Mouse (Mus musculus): ENCODE measurements around the gene Eif5.

Eif5 gene

DNA sequence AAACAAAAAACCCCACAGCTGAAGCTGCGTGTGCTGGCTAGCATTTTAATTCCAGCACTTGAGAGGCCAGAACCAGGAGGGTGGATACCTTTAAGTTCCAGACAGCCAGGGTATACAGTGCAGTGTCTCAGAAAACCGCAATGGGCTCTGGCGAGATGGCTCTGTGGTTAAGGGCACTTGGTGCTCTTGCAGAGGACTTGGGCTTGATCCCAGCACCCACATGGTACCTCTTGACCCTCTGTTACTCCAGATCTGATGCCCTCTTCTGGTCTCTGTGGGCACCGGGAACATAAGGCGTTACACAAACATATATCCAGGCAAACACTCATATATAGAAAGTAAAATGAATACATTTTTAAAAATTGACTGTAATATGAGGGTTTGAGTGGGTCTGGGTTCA is 27.5 kb downstream of the Eif5 start:
- no peak for DNase-seq (ENCODE audit: low spot score)

DNA sequence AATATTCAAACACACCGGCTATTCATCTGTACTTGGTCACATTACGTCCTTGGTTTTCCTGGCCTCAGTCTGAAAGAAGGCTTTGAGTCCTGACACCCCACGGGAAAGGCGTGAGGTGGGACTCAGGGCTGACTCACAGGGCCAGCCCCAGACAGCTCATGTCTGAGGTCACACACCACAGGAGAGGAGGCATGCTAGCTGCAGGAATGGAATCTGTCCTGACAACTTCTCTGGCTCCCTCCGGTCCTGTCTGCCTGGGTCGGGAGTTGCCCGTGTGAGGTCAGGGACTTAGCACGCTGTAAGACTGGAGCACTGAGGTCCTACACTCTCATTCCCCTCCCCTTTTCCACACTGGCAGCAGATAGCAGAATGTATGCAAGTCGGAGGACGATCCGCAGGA is 31.0 kb downstream of the Eif5 start:
- no peak for DNase-seq (ENCODE audit: low spot score)

DNA sequence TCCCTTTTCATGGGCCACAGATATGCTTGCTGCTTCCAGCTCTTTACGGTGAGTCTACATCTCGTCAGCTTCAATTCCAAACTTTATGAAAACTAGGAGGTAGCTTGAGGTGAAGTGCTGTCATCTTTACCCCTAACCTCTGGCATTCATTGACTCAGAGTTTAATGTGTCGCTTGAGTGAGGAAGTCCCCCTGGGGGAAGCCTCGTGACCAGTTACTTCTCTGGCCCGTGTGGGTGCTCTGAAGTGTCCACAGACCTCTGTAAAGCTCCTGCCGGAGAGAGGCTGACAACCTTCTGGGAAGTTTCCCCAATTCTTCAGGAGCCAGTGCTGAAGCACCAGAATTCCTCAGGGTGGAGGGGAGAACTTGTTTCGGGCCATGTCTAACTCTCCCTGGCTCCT is 34.6 kb downstream of the Eif5 start:
- no peak for DNase-seq (ENCODE audit: low spot score)

DNA sequence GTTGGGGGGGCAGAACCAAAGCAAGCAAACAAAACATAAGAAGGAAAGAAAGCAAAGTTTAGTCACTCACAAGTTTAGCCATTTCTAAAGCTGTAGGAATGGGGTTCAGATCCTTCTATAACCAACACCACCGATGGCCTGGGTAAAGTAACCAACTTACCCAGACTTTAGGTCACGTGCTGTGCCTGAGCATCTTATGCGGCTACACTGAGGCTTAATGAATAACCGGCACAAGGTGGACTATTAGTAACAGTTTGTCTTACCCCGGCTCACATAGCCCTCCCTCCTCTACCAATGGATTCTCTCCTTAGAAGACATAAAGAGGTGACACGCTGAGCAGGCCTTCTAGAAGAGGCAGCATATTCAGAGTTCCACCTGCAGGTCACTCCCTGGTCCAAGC is 35.5 kb downstream of the Eif5 start:
- DNase-seq (ENCODE audit: low spot score) = no peak

DNA sequence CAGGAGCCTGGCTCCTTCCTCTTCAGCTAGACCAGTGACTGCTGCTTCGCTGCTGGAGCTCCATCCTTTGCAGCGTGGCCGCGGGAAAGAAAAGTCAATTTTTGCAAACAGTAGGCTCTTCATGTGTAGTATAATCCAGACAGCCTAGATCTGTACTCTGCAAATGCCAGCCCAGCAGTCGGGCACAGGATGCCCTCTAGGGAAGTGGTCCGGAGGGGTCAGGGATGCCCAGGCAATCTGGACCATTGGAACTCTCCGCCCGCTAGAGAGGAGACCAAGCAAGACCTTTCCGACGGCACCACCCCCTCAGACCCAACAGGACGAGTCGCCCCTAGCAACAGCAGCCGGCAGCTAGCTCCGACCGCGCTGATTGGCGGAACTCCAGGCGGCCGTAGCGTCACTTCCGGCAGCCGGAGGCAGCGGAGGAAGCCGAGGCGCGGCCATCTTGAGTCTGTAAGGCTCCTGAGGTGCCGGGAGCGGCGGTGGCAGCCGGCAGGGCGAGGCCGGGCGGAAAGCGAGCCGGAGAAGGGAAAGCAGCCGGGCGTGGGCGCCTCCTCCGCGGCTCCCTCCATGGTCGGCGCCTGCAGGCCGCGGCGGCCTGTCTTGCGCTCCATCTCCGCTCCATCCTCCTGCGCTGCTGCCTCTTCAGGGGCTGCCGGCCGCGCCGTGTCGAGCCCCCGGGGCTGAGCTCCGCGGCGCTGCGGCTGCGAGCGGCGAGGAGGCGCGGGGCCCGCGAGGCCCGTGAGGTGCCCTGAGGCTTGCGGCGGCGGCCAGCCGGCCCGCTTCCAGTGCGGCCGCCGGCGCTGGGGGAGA is 36.5 kb downstream of the Eif5 start, which contains the start of gene Mark3:
Mark3 (plus strand) TSS at position 450 of the 813 bp plus-strand sequence.
- DNase-seq (ENCODE audit: low spot score) = peak; percentile 91

DNA sequence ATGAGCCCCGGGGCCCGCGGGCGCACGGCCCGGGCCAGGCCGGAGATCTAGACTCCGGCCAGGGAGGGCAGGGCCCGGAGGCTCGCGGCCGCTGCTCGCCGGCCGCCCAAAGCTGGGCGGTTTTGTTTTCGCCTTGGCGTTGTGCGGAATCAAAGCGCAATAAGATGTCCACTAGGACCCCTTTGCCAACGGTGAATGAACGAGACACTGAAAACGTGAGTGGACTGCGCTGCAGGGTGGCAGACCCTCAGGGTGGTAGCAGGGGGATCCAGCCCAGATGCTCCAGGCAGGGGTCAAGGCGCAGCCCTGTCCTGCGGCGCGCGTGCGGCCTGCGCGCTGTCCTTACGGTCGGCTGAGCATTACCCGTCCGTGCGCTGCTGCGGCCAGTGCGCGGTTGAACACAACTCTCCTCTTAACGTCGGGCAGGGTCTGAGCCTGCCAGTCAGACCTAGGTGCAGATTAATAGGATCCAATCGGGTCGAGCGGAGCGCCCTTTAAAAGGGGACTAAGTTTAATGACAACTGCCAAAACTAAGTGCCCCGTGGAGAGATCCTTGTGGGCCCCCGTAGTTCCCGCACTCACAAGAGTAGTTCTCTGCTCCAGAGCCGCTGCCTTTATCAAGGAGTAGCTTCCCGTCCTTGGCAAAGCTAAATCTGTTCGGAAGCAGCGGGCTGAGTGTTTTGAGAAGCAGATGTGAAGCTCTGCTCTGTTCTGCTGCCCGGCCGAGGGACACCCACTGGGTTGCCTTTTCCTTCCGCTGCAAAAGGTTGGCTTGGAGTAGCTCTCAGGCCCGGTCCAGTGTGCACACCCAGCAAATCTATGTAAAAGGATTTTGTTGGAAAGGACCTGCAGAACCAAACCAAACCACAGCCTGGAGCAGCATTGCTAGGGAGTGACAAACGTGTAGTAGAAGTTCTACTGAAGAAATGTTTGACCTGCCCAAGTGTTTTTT is 37.3 kb downstream of the Eif5 start:
- peak; percentile 35 for DNase-seq (ENCODE audit: low spot score)

- DNase-seq (ENCODE audit: low spot score) = no peak
Measured at GRCm38 (mm10) chr12:111583058-111583457, 45.2 kb downstream of the Eif5 start.

- no peak for DNase-seq (ENCODE audit: low spot score)
Measured at GRCm38 (mm10) chr12:111584401-111584800, 46.6 kb downstream of the Eif5 start.

GRCm38 (mm10) chr12:111587252-111587651 is 49.4 kb downstream of the Eif5 start:
- no peak for DNase-seq (ENCODE audit: low spot score)

- no peak for DNase-seq (ENCODE audit: low spot score)
Measured at GRCm38 (mm10) chr12:111592407-111593021, 54.7 kb downstream of the Eif5 start.

- no peak for DNase-seq (ENCODE audit: low spot score)
Measured at GRCm38 (mm10) chr12:111593775-111594174, 56.0 kb downstream of the Eif5 start.

Measured in spleen, adult 12 weeks (tissue).